Mouse (Mus musculus) midbrain, postnatal 0 days (tissue): Measurements from ENCODE around the gene Gm10220. TPM values are rescaled to one million over a fixed set of nuclear protein-coding genes. Genes with fewer than 3 reads are reported as not detected.
"Not testable (repeated sequence)": the region's sequence is repeated elsewhere in the genome, so short reads cannot be mapped to it uniquely, and the experiment has no call there.

Experiments
- ATAC-seq: fragments of 200-750 bp; cut with Nextera tagmentation; 2 replicates; pipeline ENCODE4 v1.8.0; 2017; ENCODE audit warnings: moderate number of reproducible peaks, mild to moderate bottlenecking, moderate TSS enrichment, moderate library complexity; ENCODE audit not compliant: low FRiP score
- DNase-seq: peaks from one replicate; pipeline ENCODE4 v3.0.0-alpha.2; 2015; ENCODE audit warnings: low spot score
- H3K27ac ChIP-seq: fragments of 300-500 bp; sonication (generic); 2 replicates; pipeline ENCODE4 v1.5.1; 2014; ENCODE audit warnings: low read depth, mild to moderate bottlenecking, low read length, mixed read lengths
- H3K27me3 ChIP-seq: fragments of 300-500 bp; sonication (generic); 2 replicates; pipeline ENCODE4 v1.6.1; 2014; ENCODE audit warnings: low read length, control low read depth, mixed read lengths; ENCODE audit not compliant: insufficient read depth
- H3K36me3 ChIP-seq: fragments of 300-500 bp; sonication (generic); 2 replicates; pipeline ENCODE4 v1.6.1; 2014; ENCODE audit warnings: low read length, control low read depth, mixed read lengths; ENCODE audit not compliant: insufficient read depth
- H3K4me1 ChIP-seq: fragments of 300-500 bp; sonication (generic); 2 replicates; pipeline ENCODE4 v1.6.1; 2014; ENCODE audit warnings: mild to moderate bottlenecking, control low read depth, antibody characterized with exemption, low read length, mixed read lengths; ENCODE audit not compliant: insufficient read depth
- H3K4me2 ChIP-seq: fragments of 300-500 bp; sonication (generic); 2 replicates; pipeline ENCODE4 v1.6.1; 2014; ENCODE audit warnings: low read depth, mild to moderate bottlenecking, low read length, mixed read lengths; ENCODE audit not compliant: poor library complexity, severe bottlenecking
- H3K4me3 ChIP-seq: fragments of 300-500 bp; sonication (generic); 2 replicates; pipeline ENCODE4 v1.5.1; 2014; ENCODE audit warnings: low read depth, mild to moderate bottlenecking, low read length, moderate library complexity
- H3K9ac ChIP-seq: fragments of 300-500 bp; sonication (generic); replicated peaks from 2 replicates; pipeline ENCODE4 v1.6.1; 2014; ENCODE audit warnings: mild to moderate bottlenecking, low read length, moderate library complexity, mixed read lengths; ENCODE audit not compliant: poor library complexity, severe bottlenecking
- H3K9me3 ChIP-seq: fragments of 300-500 bp; sonication (generic); 2 replicates; pipeline ENCODE4 v1.6.1; 2016; ENCODE audit warnings: low read length, control low read depth
- CTCF ChIP-seq: IDR thresholded peaks from 2 replicates; pipeline ENCODE4 v1.5.1; 2016; ENCODE audit warnings: antibody characterized with exemption, mild to moderate bottlenecking
- WGBS: fragments of 180-500 bp; shearing (Covaris S2); extraction: QIAGEN DNeasy Blood & Tissue Kit; methylation state at CpG from one replicate; pipeline ENCODE4 v1.1.7; 2014; 5-methylcytosine and 5-hydroxymethylcytosine counted together
- polyA plus RNA-seq: library from polyadenylated mRNA; unstranded; fragments of >200 nt; fragmentation: Nextera tagmentation; extraction: Ambion mirVana; gene quantifications from 2 replicates; pipeline ENCODE4 v1.2.1, GENCODE M21; 2015
- total RNA-seq: library from RNA; depleted of rRNA; stranded (reverse); fragments of >200 nt; gene quantifications from 2 replicates; pipeline ENCODE4 v1.2.3, GENCODE M21; 2014; rRNA removed

Gm10220 gene
- total RNA-seq, result not detected in 2 replicates
- 0.27 TPM in 1 of 2 replicates, not detected in the other for polyA plus RNA-seq

DNA sequence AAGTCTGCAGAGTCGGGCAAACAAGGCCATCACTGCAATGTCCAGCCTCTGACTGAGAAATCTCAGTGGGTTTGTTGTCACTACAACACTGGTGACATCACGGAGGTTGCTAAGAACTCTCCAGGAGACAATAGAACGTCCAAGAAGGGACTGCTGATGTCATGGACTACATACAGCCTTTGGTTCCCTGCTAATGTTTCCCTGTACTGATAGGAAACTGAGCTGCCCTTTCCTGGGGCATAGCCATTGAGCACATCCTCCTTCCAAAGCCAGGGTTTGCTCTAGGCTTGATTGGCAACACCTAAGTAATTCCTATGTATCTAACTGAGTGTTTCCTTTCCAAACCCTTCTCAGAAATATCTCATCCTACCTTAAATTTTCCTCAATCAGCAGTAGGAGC lies at the start of gene Gm10220:
TSS of gene Gm10220 (minus strand) at position 101 of the 400 bp plus-strand sequence.
- not testable (repeated sequence) for H3K27ac ChIP-seq, H3K9ac ChIP-seq, DNase-seq, H3K4me1 ChIP-seq, H3K4me2 ChIP-seq, ATAC-seq, H3K4me3 ChIP-seq, H3K9me3 ChIP-seq, H3K36me3 ChIP-seq, H3K27me3 ChIP-seq
- WGBS, result no CpG with 5 or more reads among the region's 3 CpGs

DNA sequence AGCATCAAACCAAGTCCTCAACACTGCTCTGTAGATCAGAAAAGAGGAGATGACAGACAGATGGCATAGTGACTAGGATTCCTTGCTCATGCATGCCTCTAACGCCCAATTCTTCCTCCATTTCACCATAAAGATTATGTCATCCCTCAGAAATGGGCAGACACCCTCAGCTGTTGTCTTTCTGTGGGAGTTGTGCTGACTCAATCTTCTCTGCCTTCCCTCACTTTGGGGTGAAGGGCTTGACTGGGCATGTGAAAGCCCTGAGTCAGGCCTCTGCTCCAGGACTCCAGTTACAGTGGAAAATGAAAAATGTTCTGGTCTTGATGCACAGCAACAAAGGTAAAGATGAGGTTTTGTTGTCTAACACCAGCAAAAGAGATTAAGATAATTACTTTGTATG lies 48.6 kb upstream of the Gm10220 start:
- DNase-seq (no peak), ATAC-seq (no peak)
- no peak overlapping the region for H3K27ac ChIP-seq
- H3K27me3 ChIP-seq, result no peaks in the 10 kb centered on the region
- no peak overlapping the region for H3K4me2 ChIP-seq
- H3K9me3 ChIP-seq, result no peaks in the 10 kb centered on the region
- no peaks in the 10 kb centered on the region for H3K36me3 ChIP-seq
- no peak for TF ChIP-seq CTCF
- H3K9ac ChIP-seq, result no peak overlapping the region
- WGBS, result 100% methylated on average over 1 of the region's 1 CpGs
- H3K4me1 ChIP-seq, result no peaks in the 10 kb centered on the region
- no peak overlapping the region for H3K4me3 ChIP-seq

GRCm38 (mm10) chr5:26165791-26166165 lies 44.6 kb upstream of the Gm10220 start:
- no peaks in the 10 kb centered on the region for H3K36me3 ChIP-seq
- no peak overlapping the region for H3K4me2 ChIP-seq
- no peak overlapping the region for H3K9ac ChIP-seq
- no peak for TF ChIP-seq CTCF
- no peaks in the 10 kb centered on the region for H3K4me1 ChIP-seq
- DNase-seq (no peak), ATAC-seq (no peak)
- 79% methylated on average over 5 of the region's 5 CpGs for WGBS
- no peaks in the 10 kb centered on the region for H3K9me3 ChIP-seq
- no peak overlapping the region for H3K4me3 ChIP-seq
- H3K27ac ChIP-seq, result no peak overlapping the region
- H3K27me3 ChIP-seq, result no peaks in the 10 kb centered on the region

DNA sequence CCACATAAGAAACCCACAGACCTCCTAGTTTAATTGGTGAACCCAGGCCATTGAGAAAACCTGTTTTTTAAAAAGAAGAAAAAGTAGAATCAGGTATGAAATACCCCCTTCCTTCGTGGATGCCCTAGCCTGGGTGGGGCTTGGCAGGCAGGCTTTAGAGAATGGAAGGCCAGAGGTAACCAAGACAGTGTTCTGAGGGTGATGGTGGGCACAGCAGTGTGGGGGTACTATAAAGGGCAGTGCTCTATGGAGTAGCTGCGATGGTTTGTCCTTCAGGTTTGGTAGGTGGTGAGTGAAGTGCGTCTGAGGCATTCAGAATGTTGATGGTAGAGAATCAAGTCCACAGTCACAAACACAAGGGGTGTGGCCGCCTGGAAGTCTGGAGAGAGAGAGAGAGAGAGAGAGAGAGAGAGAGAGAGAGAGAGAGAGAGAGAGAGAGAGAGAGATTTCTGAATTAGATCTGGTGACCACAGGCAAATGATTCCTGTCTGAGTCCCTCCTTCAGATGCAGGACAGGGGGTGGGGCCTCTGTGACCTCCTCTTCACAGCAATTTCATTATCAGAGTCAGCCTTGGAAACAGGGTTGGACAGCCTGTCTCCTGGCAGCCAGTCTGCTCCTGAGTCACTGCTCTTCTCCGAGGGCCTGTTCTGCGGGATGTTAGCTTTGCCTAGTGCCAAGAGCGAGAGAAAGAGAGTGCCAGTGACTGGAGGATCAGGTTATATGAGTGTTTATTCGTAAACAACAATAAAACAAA lies 44.0 kb upstream of the Gm10220 start:
- Histone ChIP-seq H3K4me1 (no peaks in the 10 kb centered on the region), H3K9ac (no peak overlapping the region), H3K36me3 (no peaks in the 10 kb centered on the region), H3K27ac (no peak overlapping the region), H3K4me2 (no peak overlapping the region), H3K4me3 (no peak overlapping the region), H3K27me3 (no peaks in the 10 kb centered on the region), H3K9me3 (no peaks in the 10 kb centered on the region)
- TF ChIP-seq CTCF, result no peak
- DNase-seq (peak; percentile 14), ATAC-seq (no peak)
- 78% methylated on average over 8 of the region's 8 CpGs for WGBS

DNA sequence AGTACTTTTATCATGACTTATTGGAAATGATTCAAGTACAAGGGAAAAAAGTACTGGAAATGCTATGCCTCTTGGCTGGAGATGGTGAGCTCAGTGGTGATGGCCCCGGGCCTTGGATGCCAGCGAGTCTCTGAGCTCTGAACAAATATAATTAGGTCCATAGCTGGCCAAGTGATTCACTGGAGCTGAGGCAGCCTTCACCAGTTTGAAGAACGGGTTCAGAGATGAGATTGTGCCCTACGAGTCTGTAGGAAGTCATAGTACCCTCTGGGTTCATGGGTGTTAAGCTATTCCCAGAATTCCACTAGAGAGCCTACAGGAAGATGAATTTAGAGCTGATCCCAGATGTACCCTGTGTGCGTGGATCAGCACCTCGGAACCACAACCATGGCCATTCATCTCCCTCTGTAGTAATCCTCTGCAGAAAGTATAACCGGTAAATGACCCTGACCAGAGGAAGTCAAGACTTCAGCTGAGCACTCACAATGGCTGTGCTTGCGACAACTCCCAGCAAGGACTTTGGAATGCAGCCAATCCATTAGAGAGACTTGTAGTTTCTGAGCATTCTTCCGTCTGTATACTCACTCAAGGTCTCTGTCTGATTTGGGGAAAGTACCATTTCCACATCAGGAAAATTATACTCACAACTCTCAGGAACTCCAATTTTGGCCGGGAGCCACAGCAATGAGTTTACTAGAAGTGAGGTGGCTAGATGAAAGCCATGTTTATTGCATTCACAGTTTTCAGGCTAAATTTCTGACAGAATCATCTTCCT lies 36.4 kb upstream of the Gm10220 start:
- H3K27me3 ChIP-seq, result no peaks in the 10 kb centered on the region
- H3K9ac ChIP-seq, result no peak overlapping the region
- peak; percentile 28 for DNase-seq
- ATAC-seq, result no peak
- no peak overlapping the region for H3K27ac ChIP-seq
- no peaks in the 10 kb centered on the region for H3K9me3 ChIP-seq
- no peak overlapping the region for H3K4me2 ChIP-seq
- H3K4me3 ChIP-seq, result no peak overlapping the region
- TF ChIP-seq CTCF, result no peak
- WGBS, result 72% methylated on average over 10 of the region's 10 CpGs
- no peaks in the 10 kb centered on the region for H3K36me3 ChIP-seq
- H3K4me1 ChIP-seq, result no peaks in the 10 kb centered on the region

GRCm38 (mm10) chr5:26142891-26143290 lies 21.7 kb upstream of the Gm10220 start:
- whole genome bisulfite sequencing, result 63% methylated on average over 6 of the region's 6 CpGs

GRCm38 (mm10) chr5:26105262-26105661 lies 16.0 kb downstream of the Gm10220 start, which contains the start of gene 5031410I06Rik:
5031410I06Rik (minus strand) TSS chr5:26105362.
- DNase-seq, H3K36me3 ChIP-seq, ATAC-seq, H3K4me2 ChIP-seq, H3K9ac ChIP-seq, H3K27ac ChIP-seq, H3K27me3 ChIP-seq, H3K4me1 ChIP-seq, H3K9me3 ChIP-seq, H3K4me3 ChIP-seq: not testable (repeated sequence)
- WGBS, result no CpG with 5 or more reads among the region's 3 CpGs

More at GRCm38 (mm10) chr5:26142891-26143290, 21.7 kb upstream of the Gm10220 start:
- Histone ChIP-seq H3K4me2 (no peak overlapping the region), H3K27me3 (no peaks in the 10 kb centered on the region), H3K9ac (no peak overlapping the region), H3K4me3 (no peak overlapping the region), H3K36me3 (no peaks in the 10 kb centered on the region), H3K9me3 (no peaks in the 10 kb centered on the region), H3K4me1 (no peaks in the 10 kb centered on the region), H3K27ac (no peak overlapping the region)
- DNase-seq (peak; percentile 62), ATAC-seq (no peak)
- no peak for TF ChIP-seq CTCF

- not testable (repeated sequence) for H3K9ac ChIP-seq, DNase-seq, H3K27ac ChIP-seq, ATAC-seq, H3K4me3 ChIP-seq, H3K4me1 ChIP-seq, H3K36me3 ChIP-seq, H3K4me2 ChIP-seq, H3K9me3 ChIP-seq, H3K27me3 ChIP-seq
- 71% methylated on average over 1 of the region's 1 CpGs for WGBS
Measured at GRCm38 (mm10) chr5:26089191-26089590, 32.0 kb downstream of the Gm10220 start, which contains the start of gene Gm10471. Gm10471 (minus strand) TSS chr5:26089291.
